Mouse (Mus musculus): ENCODE data around the gene Mapkapk5.

GRCm38 (mm10) chr5:121526961-121527360 lies 18.7 kb downstream of the Mapkapk5 start:
- TF ChIP-seq POLR2A (IDR thresholded peaks at IDR 0.05; ENCODE audit: borderline replicate concordance, control insufficient read depth, low read depth, low read length) (no peak), CTCF (IDR thresholded peaks at IDR 0.05; ENCODE audit: control insufficient read depth, insufficient read depth, low read length) (no peak)
